Mouse (Mus musculus) ES-CJ7 (cell line): ENCODE data around the gene Derl3.
"Not testable (repeated sequence)": the region's sequence is repeated elsewhere in the genome, so short reads cannot be mapped to it uniquely, and the experiment has no call there.

ENCODE experiments used
- DNase-seq: peaks from one replicate; pipeline ENCODE4 v3.0.0; 2011; ENCODE audit warnings: low read depth, low spot score

Derl3 gene

DNA sequence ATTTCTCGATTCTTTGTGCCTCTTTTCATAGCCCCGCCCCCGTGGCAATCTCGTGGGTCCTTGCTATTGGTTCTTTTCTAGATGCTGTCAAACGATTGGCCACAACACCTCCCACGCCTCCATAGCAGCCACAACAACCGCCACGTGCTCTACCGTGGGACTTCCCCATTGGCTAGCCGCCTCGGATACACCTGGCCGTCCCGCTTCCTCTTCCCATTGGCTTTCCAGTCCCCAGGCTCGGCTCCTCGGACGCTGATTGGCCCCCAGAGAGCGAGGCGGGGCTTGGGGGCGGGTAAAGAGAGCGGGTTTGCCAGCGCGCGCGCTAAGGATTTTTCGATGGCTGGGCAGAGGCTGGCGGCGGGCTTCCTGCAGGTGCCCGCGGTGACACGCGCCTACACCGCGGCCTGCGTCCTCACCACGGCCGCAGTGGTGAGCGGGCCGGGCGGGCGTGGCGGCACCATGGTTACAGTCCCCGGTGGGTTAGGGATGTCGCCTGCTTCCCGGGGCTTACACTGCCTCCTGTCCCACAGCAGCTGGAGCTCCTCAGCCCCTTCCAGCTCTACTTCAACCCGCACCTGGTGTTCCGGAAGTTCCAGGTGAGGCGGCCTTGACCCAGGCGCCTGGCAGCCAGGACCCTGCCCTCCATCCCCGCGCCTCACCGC lies at the start of gene Derl3:
Gene Derl3, plus strand, starts transcription at position 325 of the 662 bp plus-strand sequence.
- peak; percentile 99 for DNase-seq

DNA sequence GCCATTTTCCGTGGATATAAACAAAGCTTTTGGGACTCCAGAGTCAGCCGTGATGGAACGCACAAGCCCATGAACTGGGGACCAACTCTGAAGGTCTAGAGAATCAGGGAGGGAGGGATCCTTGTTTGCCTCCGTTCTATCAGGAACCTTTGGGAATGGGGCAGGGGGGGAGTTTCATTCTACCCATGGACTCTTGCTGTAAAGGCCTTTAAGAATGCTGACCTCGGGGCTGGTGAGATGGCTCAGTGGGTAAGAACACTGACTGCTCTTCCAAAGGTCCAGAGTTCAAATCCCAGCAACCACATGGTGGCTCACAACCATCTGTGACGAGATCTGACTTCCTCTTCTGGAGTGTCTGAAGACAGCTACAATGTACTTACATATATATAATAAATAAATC lies 49.3 kb upstream of the Derl3 start:
- not testable (repeated sequence) for DNase-seq

DNA sequence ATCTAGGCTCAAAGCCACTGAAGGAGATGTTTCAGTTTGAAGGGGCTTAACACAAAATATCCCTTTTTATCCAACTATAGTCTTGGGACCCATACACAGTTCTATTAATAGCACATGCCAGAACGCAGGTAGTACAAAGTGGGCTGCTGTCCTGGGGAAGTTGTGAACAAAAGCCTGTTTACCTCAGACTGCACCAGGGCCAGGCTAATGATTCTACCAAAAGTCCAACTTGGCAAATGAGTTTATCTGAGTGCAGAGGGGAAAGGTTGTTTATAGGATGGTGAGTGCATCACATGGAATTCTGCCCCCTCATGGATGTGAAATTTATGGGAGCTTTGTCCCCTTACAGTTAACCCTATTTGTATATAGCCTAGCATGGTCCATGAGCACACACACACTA lies 48.4 kb upstream of the Derl3 start:
- no peak for DNase-seq

DNA sequence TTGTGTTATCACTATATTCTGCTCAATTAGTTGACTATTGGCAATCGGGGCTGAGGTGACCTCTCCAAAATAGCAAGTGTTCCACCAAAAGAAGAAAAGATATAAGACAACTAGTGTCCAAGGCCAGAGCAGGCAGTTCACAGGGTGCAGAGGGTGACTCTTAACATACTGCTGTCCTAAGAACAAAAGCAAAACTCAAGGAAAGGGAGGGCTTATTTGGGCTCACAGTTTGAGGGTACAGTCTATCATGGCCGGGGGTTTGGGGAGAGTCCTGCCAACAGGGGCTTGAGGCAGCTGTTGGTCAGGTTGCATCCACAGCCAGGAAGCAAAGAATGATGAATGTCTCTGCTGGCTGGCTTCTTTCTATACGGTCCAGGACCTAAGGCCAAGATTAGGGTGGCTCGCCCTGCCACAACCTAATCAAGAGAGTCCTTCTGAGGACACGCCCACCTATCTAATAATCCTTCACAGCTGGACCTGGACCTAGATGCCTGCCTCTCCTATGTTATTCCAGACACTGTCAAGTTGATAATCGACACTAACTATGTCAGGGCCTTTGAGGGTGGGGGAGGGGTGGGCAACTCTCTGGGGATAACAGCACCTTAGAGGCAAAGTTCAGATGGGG lies 47.8 kb upstream of the Derl3 start:
- DNase-seq: no peak

DNA sequence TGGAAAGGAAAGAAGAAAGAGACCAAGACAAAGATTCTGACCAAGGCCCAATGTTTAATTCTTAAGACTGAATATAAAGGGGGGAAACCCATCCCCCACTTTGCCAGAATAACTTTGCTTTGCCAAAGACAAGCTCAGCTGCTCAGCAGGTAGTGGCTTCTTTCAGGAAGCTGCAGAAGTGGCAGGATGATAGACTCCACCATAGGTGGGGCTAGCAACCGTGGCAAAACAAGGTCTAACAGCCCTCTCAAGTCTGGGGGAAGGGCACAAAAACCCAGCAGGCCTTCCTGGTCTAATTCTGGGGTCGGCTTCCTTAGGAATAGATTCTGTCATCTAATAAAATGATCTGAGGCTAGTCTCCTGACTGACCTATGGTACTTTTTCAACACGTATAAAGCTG lies 44.8 kb upstream of the Derl3 start:
- DNase-seq: peak; percentile 54

DNA sequence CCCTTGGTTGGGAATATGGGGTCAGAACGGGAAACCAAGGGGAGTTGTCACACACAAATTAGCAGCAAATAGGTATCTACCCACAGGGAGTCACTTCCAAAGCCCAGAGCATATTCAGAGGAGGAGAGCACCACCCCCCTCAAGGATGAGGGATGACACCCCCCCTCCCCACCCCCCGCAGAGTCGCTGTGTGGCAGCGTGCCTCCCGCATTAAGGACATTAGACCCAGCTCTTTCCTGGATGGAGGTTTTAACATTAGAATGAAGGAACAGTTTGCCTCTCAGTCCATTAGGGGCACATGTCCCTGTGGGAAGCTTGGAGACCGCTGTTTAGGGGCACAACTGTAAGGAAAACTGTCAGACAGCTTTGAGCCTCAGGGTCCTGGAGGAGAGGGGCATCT lies 42.1 kb upstream of the Derl3 start:
- DNase-seq: peak; percentile 84

DNA sequence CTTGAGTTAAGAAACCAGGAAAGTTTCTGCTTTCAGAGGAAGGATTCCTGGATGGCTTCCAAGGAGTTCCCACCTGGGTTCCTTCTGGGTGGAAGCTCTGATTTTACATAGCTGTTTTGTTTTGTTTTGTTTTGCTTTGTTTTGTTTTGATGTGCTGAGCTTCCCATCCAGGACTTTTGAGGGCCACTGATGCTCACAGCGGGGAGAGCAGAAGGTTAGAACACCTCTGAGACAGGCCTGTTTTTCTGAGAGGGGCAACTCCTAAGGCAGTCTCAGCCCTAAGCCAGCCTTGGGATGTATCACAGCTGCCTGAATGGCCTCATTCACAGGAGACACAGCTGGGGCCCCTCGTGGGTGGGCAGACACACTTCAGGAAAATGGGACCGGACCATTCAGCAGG lies 41.5 kb upstream of the Derl3 start:
- DNase-seq: peak; percentile 86

DNA sequence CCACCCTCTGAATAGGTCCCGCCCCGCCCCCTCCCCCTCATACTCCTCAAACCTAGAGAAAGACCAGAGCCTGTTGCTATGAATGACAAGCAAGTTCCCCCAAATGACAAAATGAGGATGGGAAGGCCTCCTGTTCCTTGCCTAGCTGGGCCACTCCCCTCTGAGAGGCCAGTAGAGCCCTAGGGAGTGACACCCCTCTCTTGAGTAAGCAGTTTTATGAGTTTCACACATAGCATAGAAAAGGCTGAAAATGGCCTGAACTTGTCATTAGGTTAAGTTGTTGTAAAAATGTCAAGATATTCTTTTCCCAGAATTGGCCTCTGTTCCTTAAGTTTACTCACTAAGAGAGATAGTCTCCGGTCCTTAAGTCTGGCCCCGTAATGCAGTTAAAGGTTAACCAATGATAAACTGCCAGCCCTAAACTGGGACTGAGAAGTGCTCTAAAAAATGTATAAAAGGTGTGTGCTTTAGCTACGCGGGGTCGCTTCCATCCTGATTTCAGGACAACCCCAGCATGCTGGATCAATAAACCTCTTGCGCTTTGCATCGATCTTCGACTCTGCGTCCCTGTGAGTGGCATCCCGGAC lies 40.6 kb upstream of the Derl3 start:
- no peak for DNase-seq

DNA sequence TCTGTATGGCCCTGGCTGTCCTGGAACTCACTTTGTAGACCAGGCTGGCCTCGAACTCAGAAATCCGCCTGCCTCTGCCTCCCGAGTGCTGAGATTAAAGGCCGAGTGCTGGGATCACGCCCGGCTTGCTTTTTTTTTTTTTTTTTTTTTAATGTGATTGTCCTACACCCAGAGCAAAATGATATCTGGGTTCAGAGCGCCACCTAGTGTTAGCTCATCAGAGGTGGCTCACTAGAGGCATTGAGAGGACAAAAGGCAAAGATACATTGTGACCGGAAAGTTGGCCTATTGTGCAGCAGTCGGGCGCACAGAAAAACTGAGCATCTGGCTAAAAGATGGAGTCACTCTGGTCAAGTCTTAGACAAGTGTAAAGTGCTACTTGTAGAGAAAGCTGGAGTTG lies 39.8 kb upstream of the Derl3 start:
- peak; percentile 93 for DNase-seq

DNA sequence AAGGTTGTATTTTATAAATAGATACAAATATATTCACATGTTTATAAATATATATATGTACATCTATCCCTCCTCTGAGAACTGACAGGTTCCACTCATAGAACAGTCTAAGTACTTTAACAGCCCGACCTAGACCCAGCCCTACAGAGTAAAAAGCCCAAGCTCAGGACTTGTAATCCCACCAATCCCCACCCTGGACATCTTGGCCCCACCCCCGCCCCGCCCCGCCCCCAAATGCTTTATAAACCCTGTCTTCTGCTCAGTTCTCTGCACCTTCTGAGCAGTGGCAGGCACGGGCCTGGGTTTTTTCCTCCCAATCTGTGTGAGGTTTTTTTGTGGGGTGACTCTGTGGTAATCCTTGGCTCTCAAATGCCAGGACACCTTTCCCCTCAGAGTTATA lies 39.1 kb upstream of the Derl3 start:
- no peak for DNase-seq

DNA sequence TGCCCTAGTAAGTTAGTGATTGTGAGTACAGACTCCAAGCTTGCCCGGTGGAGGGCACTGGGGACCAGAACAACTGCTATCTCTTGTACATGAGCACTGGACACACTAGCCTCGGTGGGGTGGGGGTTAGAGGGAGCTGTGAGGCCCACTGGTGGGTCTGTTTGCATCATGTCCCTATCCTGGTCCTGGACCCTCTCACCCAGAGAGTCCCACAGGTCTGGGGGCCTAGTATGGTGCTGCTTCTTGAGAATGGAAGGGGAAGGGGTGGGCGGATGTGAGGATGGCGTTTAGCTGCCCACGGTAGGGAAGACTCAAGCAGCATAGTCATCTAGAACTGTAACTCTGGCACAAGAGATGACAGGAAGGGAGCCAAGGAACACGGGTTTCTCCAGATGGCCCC lies 38.4 kb upstream of the Derl3 start:
- no peak for DNase-seq

DNA sequence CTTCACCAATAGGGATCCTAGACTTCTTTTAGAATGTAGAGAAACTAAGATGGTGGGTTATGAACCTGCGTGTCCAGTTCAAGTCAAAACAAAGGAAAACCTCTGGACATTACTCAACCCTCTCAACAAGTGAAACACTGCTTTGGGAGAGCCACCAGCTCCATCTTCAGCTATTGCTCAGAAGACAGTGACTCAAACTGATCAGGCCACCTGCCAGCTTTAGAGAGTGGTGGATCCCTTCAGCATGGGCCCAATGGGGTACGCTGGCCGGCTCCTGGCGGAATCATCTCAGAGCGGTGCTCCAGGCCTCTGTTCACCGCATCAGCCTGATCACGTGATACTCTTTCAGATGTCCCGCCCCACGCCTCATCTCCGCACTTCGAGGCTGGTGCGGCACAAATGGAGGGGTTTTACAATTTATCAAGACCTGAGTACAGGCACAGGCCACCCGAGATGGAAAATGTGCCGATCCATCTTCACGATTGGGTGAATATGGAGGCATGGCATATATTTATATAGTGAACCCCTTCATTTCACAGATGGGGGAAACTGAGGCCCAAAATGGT lies 37.7 kb upstream of the Derl3 start:
- DNase-seq: no peak

DNA sequence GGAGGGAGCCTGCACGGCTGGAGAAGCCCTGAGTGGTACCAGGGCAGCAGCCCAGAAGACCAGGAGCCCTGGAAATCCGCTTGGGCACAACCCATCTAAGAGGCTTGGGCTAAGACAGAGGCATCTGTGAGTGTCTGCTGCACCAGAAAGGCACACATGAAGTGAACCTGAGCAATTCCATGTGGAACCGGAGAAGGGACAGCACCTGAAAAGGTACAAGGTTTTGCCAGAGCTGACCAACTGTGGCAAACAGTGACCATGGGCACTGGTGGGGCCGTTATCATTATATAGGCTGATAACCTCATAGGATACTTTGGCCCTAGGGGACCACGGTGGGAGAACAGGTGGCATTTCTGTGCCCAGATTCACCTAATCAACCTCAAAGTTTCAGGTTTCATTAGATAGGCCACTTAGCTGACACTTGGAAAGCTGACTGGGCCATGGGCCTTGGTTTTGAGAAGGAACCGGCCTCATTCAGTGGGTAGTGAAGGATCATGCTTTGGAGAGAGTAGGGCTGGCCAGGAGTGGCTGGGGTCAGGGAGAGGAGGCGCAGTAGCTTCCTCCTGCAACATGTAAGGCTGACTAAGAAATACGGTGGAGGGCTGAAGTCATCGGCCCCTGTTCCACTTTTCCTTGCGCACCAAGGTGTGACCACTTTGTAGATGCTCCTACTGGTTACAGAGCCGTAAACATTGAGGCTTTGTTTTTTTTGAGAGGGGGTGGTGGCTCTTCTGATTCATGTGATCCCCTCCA lies 36.9 kb upstream of the Derl3 start:
- DNase-seq: no peak

DNA sequence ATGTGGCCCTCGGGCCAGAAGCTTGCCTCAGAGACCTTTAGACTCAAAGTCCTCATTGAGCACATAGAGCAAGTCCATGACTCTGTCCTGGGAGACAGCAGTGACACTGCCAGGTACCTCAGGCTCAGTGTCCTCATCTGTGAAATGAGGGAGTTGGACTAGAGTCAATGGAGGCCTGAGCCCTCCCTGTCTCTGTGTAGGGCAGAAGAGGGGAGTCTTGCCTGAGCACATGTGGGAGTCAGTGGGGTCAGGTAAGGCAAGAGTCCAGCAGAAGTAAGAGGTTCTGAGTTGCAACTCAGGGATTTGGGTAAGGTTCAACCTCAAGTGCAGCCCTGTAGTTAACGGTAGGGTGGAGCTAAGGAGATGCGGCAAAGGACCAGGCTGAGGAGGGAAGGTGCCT lies 36.2 kb upstream of the Derl3 start:
- DNase-seq: no peak

DNA sequence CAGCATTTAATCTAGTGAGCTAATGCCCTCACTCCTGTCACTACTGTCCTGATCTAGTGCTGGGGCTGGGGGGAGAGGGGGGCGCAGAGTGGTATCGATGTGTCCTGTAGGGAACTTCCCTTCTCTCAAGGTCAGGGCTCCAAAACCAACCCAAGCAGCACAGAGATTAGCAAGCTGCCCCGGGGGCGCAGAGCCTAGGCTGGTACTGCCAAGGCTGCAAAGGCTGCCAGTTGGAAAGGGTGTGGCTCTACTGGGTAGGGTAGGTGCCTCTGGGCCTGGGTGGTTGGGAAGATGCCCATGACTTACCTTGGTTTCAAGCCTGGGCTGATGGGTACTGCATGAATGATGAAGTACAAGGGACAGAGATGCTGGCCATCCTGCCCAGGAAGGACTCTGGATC lies 35.6 kb upstream of the Derl3 start:
- no peak for DNase-seq

DNA sequence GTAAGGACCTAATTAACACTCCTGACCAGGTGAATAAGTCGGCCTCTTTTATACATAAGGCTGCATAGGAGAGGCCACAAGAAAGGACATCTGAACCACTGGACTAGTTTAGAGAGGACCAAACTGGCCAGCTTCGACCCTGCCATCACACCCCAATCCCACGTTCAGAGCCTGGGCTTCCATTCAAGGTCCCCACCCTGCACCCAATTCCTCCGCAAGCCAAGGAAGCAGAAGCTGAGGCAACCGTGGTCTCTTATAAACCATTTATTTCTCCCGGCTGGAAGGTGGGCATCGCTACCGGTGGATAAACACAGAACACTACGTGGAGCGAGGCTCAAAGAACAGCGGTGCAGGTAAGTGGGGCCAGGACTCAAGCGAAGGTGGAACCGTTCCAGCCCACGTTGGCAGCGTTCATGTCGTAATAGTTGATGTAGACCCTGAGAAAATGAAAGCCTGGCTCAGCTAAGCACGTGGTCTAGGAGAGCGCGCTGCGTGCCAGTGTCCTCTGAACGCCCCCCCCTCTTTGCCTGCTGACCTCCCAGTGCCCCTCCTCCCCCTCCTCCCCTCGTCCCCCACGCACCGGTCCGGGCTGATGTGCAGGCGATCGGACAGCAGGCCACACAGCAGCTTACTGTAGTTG lies 34.0 kb upstream of the Derl3 start:
- peak; percentile 60 for DNase-seq

DNA sequence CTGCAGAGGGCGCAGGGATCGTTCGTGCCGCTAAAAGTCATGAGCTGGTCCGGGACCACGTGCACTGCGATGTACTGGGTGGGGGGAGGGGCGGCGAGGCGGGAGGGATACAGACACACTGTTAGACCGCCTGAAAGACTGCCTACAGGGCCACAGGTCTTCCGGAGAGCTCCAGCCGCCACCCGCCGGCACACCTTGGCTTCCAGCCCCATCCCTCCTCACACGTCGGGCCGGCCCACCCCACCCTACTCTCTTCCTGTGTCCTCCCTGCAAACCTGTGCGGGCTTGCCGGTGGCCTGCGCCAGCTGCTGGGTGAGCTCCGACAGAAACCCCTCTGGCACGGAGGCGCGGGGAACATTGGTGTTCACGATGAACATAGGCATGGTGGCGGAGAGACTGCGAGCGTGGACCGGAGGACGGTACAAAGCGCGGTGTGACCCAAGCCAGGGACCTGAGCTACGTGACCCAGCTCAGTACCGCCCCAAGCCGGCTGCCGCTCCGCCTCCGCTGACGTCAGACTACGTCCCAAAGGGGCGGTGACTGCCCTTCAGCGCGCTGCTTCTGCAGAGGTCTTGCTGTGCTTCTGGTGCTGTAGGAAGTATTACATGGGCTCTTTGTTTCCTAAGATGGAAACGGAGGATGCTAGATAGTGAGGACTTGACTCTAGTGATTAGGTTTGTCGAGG lies 33.3 kb upstream of the Derl3 start, which contains the start of gene Mif:
Gene Mif, minus strand, starts transcription at position 455 of the 685 bp plus-strand sequence.
- DNase-seq: peak; percentile 94

DNA sequence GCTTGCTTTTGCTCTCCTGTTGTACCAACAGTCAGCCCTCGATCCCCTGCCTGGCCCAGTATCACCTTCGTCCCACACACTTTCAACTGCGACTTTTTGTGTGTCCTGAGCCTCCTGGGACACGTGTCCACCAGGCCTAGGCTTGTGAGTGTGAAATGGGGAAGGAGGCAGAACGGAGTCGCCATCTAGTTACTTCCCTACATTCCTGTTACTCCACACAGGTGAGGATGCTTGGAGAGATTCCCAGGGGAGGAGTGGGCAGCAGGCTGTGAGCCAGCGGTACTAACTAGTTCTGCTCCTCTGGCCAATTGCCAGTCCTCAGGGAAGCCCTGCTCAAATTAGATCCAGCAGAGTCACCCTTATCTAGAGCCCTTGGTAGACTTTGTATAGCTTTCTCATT lies 32.5 kb upstream of the Derl3 start:
- DNase-seq: no peak

DNA sequence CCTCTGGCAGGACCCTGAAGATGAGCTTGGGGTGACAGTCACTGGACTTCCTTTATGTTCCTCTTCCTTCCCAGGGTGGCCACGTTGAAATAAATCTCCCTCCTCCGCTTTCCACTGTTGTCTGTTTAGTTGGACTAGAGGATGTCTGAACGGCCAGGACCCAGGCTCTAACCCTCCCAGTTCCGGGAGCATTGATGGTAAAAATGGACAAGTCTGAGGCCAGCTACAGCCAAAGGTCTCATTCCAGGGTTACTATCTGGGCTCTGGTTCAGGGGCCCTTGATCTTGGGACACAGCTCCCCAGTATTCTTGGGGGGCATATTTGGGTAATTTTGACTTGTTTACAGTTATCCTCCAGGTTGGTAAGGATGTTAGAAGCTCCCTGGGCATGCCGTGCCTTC lies 31.6 kb upstream of the Derl3 start:
- DNase-seq: no peak

DNA sequence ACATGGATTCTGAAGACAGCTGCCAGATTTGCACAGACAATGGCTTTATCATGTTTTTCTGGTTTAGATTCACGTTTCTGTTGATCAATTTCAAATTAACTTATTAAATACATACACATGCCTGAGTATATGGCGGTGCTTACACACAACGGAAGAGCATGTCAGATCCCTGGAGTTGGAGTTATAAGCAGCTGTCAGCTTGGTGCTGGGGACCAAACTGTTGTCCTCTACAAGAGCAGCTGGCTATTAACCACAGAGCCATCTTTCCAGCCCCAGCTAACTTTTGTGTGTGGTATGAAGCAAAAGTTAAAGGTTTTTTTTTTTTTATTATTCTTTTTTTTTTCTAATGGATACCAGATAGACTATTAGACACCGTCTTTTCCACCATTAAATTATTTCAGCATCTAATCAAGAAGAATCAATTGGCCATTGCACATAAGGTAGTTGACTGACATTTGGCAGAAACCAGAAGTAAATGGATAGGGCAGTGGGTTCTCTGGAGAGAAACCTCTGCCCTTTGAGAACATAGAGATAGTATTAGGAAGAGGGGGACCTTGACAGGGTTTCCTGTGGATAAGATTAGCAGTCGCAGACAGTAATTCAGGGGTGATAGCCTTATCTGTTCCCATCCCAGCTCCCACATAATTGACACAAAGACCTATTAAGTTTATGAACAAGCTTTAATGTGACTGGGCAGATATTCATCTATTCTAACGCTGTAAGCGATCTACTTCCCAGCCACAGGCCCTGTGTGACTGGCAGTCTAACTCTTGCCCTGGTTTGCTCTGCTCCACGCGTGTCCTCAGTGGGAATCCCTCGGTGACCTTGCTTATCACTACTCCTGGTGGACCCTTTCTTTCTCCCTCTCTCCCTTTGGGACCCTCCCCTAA lies 20.9 kb upstream of the Derl3 start:
- DNase-seq: no peak
